Mouse (Mus musculus) cerebellum, adult 18-20 months (tissue): Measurements from ENCODE around the gene Tubg2.
A peak's percentile ranks its signal among the peaks of the same experiment; 100 is the strongest.

Experiments
- DNase-seq, 2 experiments: peaks; one replicate each; pipeline ENCODE4 v3.0.0; 2021

Gene Tubg2

GRCm38 (mm10) chr11:101167211-101167962 lies 11.7 kb downstream of the Tubg2 start:
- peak in 1 of 2 experiments; percentile 18 for DNase-seq

DNA sequence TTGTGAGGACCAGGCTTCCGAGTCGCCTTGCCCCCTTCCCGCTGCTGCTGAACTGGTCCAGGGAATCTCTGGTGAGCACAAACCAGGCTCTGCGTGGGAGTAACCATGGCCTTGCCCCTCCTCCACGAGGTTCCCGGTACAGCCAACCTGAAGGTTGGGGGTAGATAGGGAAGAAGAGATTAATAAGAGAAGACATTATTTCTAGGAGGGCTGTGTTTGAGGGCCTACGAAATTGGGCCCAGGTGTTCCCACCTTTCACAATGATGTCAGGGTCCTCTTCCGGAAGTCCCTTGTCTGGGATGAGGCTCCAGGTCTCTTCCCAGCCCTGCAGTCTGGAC lies 12.2 kb downstream of the Tubg2 start:
- peak; percentile 12 to 17 for DNase-seq

- peak; percentile 19 to 23 for DNase-seq
Observed at GRCm38 (mm10) chr11:101168301-101168980, 12.7 kb downstream of the Tubg2 start.

GRCm38 (mm10) chr11:101169301-101170107 lies 13.8 kb downstream of the Tubg2 start:
- DNase-seq = peak; percentile 60 to 71

GRCm38 (mm10) chr11:101170354-101170810 lies 14.7 kb downstream of the Tubg2 start, which contains the start of gene Cntnap1:
Cntnap1 (plus strand) TSS chr11:101170523.
- peak; percentile 76 for DNase-seq

- peak; percentile 93 to 98 for DNase-seq
Observed at GRCm38 (mm10) chr11:101170811-101171610, 15.3 kb downstream of the Tubg2 start, which contains the start of gene Plekhh3. Plekhh3 (minus strand) TSS chr11:101171351.

DNA sequence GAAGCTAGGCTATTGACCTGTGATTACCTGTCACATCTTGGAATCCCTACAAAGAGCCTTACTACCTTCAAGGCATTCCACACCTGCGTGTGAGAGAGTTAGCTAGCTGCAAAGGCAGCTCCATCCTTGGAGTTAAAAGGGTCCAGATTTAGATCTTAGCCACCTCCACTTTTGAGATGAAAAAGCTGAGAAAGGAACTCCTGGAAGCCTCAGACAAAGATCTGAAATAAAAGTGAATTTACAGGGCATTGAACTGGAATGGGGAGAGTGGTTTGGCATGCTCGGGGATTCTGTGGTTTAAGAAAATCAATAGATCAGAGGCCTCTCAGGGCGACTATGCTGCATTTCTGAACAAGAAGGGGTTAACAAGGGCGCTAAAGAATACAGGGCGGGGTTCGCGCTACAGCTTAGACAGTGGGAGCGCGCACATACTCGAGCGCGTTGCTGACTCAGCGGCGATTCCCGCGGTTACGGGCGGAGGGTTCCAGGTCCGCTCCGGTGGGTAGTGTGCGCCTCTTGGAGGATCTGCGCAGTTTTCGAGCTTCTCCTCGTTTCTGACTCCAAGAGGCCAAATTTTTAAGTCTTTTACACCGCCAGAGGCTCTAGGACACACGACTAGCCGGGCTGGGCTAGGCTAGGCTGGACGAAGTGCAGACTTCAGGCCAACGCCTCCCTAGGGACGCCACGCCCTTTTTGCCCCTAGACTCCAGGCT lies 16.2 kb downstream of the Tubg2 start:
- peak; percentile 83 for DNase-seq

- no peak for DNase-seq
Observed at GRCm38 (mm10) chr11:101172434-101172815, 16.7 kb downstream of the Tubg2 start.

GRCm38 (mm10) chr11:101173112-101173511 lies 17.4 kb downstream of the Tubg2 start:
- peak; percentile 55 to 62 for DNase-seq

DNA sequence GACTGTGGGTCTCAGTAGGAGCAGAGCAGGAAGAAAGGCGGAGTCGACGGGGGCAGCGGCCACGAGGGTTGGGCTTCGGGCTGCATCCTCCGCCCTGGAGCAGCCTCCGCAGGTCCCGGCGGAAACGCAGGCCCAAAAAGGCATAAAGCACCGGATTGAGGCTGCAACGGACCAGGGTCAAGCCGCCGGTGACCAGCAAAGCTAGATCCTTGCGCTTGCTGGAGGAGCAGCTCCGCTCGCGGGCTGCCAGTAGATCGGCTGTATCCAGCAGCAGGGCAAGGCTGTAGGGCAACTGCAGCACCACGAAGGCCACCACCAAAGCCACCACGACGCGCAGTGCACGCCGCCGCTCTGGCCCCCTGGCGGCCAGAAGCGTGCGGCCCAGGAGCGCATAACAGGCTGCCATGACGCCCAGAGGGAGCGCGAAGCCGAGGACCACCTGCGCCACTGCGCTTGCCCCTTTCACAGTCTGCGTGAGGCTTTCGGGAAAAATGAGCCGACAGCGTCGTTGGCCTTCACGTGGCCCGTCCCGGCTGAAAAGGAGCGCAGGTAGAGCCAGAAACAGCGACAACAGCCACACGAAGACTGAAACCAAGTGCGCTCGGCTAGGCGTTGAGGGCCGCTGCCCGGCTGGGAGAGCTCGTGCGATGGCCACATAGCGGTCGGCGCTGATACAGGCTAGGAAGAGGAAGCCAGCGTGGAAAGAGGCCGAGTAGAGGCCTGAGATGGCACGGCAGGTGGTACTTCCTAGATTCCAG lies 18.1 kb downstream of the Tubg2 start:
- DNase-seq = peak; percentile 62 to 83

DNA sequence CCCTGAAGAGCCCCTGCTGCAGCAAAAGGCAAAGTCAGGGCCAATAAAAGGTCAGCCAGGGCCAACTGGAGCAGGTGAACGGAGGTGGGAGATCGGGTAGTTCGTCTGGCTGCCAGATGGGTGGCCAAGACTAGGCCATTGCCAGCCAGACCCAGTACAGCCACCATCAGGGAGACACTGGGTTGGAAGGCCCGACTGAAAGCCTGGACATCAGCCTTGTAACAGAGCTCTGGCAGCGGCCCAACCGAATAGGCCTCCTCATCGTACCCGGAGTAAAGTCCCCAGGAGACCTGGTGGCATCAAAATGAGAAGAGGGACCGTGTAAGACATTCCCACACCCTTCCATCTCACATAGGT lies 18.7 kb downstream of the Tubg2 start:
- DNase-seq = peak; percentile 50 to 71

- DNase-seq = peak; percentile 60 to 62
Observed at GRCm38 (mm10) chr11:101174851-101175628, 19.3 kb downstream of the Tubg2 start, which contains the start of gene Ccr10. Ccr10 (minus strand) TSS chr11:101175443.

DNA sequence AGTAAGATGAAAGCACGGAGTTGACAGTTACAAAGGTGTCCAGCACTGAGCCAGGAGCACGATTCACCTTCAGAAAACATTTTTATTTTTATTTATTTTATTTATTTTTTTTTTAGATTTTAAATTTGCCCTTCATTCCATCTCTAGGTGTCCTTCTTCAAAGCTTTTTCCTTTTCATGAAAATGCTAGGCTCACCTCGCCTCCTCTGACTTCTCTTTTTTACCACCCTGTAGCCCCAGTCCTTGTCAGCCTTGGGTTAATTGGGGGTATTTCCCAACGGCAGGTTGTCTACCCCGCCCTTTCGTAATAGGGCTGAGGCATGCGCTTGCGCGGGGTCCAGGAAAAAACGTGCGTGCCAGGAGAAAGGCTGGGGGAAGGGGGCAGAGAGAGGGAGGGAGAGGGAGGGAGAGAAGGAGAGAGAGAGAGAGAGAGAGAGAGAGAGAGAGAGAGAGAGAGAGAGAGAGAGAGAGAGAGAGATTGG lies 20.0 kb downstream of the Tubg2 start:
- DNase-seq = peak; percentile 77 to 83

DNA sequence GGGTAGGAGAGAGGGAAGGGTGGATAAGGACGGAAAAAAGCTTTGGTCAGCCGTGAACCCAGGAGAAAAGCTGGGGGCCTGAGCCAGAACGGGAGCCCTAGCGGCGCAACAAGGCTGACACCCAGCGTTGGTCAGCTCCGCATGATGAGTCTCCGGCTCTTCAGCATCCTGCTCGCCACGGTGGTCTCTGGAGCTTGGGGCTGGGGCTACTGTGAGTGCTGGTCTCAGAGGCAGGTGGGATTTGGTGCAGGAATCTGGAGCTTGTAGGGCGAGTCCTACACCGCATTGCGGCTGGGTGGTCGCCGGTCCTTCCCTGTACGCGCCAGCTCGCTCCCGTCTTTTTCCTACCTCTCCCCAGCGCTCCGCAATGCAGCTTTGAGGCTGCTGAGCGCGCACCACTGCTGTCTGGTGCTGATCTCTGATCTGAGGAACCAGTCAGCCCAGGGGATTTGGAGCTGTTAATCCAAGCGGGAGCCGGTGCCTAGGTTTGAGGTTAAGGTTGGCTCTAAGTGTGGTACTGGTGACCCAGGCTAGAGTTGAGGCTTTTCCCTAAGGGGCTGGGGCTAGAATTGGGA lies 20.5 kb downstream of the Tubg2 start:
- peak; percentile 81 to 82 for DNase-seq

GRCm38 (mm10) chr11:101176933-101177773 lies 21.4 kb downstream of the Tubg2 start:
- DNase-seq = peak; percentile 92 to 94

DNA sequence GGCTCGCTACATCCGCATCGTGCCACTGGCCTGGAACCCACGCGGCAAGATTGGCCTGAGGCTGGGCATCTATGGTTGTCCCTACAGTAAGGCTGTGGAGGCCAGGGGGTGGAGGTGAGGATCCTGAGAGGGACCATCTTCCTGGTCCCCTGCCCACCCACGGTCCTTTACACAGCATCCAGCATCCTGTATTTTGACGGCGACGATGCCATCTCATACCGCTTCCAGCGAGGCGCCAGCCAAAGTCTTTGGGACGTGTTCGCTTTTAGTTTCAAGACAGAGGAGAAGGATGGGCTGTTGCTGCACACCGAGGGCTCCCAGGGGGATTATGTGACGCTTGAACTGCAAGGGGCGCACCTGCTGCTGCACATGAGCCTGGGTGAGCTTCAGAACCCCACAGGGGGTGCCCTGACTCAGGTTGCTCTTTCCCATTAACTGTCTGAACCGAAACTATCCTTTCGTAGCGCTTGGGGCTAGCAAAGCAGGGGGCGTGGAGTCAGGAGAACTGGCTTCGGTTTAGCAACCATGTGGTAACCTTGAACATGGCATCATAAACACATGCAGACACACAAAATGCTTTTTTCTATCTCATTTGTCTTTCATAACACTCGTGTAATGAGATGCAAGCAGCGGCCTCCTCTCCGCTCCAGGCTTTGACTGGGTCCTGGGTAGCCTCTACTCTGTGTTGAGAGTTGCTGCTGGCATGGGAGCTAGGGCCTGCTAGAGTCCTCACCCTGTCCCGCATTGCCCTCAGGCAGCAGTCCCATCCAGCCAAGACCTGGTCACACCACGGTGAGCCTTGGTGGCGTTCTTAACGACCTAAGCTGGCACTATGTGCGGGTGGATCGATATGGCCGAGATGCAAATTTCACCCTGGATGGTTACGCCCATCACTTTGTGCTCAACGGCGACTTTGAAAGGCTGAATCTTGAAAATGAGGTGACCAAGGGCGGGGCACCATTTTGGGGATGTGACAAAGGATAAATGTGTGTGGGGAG lies 22.7 kb downstream of the Tubg2 start:
- peak; percentile 42 to 55 for DNase-seq

DNA sequence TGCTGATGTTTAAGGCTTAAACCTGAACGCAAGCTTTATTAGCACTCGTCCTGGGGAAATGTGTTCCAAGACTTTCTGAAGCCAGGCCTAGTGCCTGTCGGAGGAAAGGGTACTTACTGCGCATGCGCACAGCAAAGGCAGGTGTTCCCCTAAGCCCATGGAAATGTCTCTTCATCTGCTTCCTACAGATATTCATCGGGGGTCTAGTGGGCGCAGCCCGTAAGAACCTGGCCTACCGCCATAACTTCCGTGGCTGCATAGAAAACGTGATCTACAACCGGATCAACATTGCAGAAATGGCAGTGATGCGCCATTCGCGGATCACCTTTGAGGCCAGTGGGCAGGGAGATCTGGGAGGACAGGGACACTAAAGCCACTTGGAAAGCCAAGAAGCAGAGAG lies 23.6 kb downstream of the Tubg2 start:
- peak; percentile 65 to 77 for DNase-seq
